Mouse (Mus musculus): ENCODE data around the gene Rtf2.
A peak's percentile ranks its signal among the peaks of the same experiment; 100 is the strongest.

The Rtf2 gene

DNA sequence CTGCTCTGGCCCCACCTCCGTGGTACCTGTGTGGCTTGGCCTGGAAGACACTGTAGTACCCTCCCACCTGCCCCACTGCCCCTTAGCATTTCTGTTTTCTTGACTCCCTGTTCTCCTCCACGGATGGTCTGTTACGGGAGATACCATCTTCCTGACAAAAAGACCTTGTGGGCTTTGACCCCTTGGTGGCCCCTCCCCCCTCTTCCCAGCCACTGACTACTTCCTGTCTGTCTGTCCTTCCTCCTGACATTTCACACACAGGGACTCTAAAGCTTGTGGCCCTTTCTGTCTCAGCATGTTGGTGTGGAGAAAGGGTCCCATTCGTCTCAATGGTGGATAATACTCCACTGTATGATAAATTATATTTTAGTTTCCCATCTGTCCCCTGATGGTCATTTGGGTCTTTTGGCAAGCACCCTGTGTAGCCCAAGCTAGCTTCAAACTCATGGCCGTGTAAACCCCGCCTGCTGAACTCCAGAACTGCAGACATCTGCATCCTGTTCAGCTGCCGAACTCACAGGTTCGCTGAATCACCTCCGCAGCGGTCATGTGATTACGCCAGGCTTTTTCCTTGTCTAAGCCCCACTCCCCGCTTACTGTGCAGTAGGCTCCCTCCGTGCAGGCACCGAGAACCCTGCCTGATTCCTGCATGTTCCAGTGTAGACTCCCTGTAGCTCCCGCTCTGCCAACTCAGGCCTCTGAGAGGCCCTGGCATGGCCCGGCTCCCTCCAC lies 41.5 kb downstream of the Rtf2 start:
- no peak for DNase-seq (ENCODE audit: low read depth, low spot score)

- peak; percentile 45 for DNase-seq (ENCODE audit: low read depth, low spot score)
These were observed 43.5 kb downstream of the Rtf2 start for GRCm38 (mm10) chr2:172483766-172484413.

GRCm38 (mm10) chr2:172484696-172485370 lies 44.5 kb downstream of the Rtf2 start:
- DNase-seq (ENCODE audit: low read depth, low spot score) = no peak

- DNase-seq (ENCODE audit: low read depth, low spot score) = no peak
These were observed 56.5 kb downstream of the Rtf2 start for GRCm38 (mm10) chr2:172496736-172497345.

- peak; percentile 48 for DNase-seq (ENCODE audit: low read depth, low spot score)
These were observed 58.5 kb downstream of the Rtf2 start for GRCm38 (mm10) chr2:172498823-172499222.

- no peak for DNase-seq (ENCODE audit: low read depth, low spot score)
These were observed 60.5 kb downstream of the Rtf2 start for GRCm38 (mm10) chr2:172500752-172501316.

- DNase-seq (ENCODE audit: low read depth, low spot score) = peak; percentile 75
These were observed 61.0 kb downstream of the Rtf2 start for GRCm38 (mm10) chr2:172501341-172501740.

GRCm38 (mm10) chr2:172502168-172502567 lies 61.8 kb downstream of the Rtf2 start:
- DNase-seq (ENCODE audit: low read depth, low spot score) = no peak

- no peak for DNase-seq (ENCODE audit: low read depth, low spot score)
These were observed 65.8 kb downstream of the Rtf2 start for GRCm38 (mm10) chr2:172506121-172506520.

DNA sequence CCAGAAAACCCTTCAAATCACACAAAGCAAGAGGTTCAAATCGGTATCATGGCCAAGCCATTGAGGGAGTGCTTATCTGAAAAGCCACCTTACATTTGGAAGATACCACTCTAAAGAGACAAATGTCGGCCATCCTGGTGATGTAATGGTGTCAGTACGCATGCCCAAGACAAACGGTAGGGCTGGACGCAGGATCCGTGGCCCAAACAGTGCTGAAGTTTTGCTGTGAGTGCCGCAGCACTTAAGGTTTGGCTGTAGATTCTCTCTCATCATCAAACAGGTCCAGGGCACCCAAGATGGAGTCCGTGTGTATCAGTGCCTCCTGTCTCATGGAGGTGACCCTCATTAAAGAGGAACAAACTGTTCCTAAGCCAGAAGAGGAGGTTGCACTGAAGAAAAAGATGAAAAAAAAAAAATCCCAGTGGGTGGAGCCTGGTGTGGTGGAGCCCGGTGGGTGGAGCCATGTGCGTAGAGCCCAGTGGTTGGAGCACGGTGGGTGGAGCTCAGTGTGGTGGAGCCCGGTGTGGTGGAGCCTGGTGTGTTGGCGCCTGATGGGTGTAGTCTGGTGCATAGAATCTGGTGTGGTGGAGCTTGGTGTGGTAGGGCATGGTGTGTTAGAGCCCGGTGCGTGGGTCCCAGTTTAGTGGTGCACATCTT lies 69.8 kb downstream of the Rtf2 start:
- no peak for DNase-seq (ENCODE audit: low read depth, low spot score)

- no peak for DNase-seq (ENCODE audit: low read depth, low spot score)
These were observed 70.5 kb downstream of the Rtf2 start for GRCm38 (mm10) chr2:172510899-172511298.

- no peak for DNase-seq (ENCODE audit: low read depth, low spot score)
These were observed 76.1 kb downstream of the Rtf2 start for GRCm38 (mm10) chr2:172516407-172516992.
